Mouse (Mus musculus) midbrain, postnatal 0 days (tissue): ENCODE measurements around the gene Ppp2r3d. TPM values are rescaled to one million over a fixed set of nuclear protein-coding genes. Genes with fewer than 3 reads are reported as not detected.

ENCODE experiments used
- ATAC-seq: fragments of 200-750 bp; cut with Nextera tagmentation; 2 replicates; pipeline ENCODE4 v1.8.0; 2017; ENCODE audit warnings: moderate number of reproducible peaks, mild to moderate bottlenecking, moderate TSS enrichment, moderate library complexity; ENCODE audit not compliant: low FRiP score
- DNase-seq: peaks from one replicate; pipeline ENCODE4 v3.0.0-alpha.2; 2015; ENCODE audit warnings: low spot score
- H3K27ac ChIP-seq: fragments of 300-500 bp; sonication (generic); 2 replicates; pipeline ENCODE4 v1.5.1; 2014; ENCODE audit warnings: low read depth, mild to moderate bottlenecking, low read length, mixed read lengths
- H3K27me3 ChIP-seq: fragments of 300-500 bp; sonication (generic); 2 replicates; pipeline ENCODE4 v1.6.1; 2014; ENCODE audit warnings: low read length, control low read depth, mixed read lengths; ENCODE audit not compliant: insufficient read depth
- H3K36me3 ChIP-seq: fragments of 300-500 bp; sonication (generic); 2 replicates; pipeline ENCODE4 v1.6.1; 2014; ENCODE audit warnings: low read length, control low read depth, mixed read lengths; ENCODE audit not compliant: insufficient read depth
- H3K4me1 ChIP-seq: fragments of 300-500 bp; sonication (generic); 2 replicates; pipeline ENCODE4 v1.6.1; 2014; ENCODE audit warnings: mild to moderate bottlenecking, control low read depth, antibody characterized with exemption, low read length, mixed read lengths; ENCODE audit not compliant: insufficient read depth
- H3K4me2 ChIP-seq: fragments of 300-500 bp; sonication (generic); 2 replicates; pipeline ENCODE4 v1.6.1; 2014; ENCODE audit warnings: low read depth, mild to moderate bottlenecking, low read length, mixed read lengths; ENCODE audit not compliant: poor library complexity, severe bottlenecking
- H3K4me3 ChIP-seq: fragments of 300-500 bp; sonication (generic); 2 replicates; pipeline ENCODE4 v1.5.1; 2014; ENCODE audit warnings: low read depth, mild to moderate bottlenecking, low read length, moderate library complexity
- H3K9ac ChIP-seq: fragments of 300-500 bp; sonication (generic); replicated peaks from 2 replicates; pipeline ENCODE4 v1.6.1; 2014; ENCODE audit warnings: mild to moderate bottlenecking, low read length, moderate library complexity, mixed read lengths; ENCODE audit not compliant: poor library complexity, severe bottlenecking
- H3K9me3 ChIP-seq: fragments of 300-500 bp; sonication (generic); 2 replicates; pipeline ENCODE4 v1.6.1; 2016; ENCODE audit warnings: low read length, control low read depth
- CTCF ChIP-seq: IDR thresholded peaks from 2 replicates; pipeline ENCODE4 v1.5.1; 2016; ENCODE audit warnings: antibody characterized with exemption, mild to moderate bottlenecking
- WGBS: fragments of 180-500 bp; shearing (Covaris S2); extraction: QIAGEN DNeasy Blood & Tissue Kit; methylation state at CpG from one replicate; pipeline ENCODE4 v1.1.7; 2014; 5-methylcytosine and 5-hydroxymethylcytosine counted together
- polyA plus RNA-seq: library from polyadenylated mRNA; unstranded; fragments of >200 nt; fragmentation: Nextera tagmentation; extraction: Ambion mirVana; gene quantifications from 2 replicates; pipeline ENCODE4 v1.2.1, GENCODE M21; 2015
- total RNA-seq: library from RNA; depleted of rRNA; stranded (reverse); fragments of >200 nt; gene quantifications from 2 replicates; pipeline ENCODE4 v1.2.3, GENCODE M21; 2014

Gene Ppp2r3d
- total and polyA plus RNA-seq, 2 experiments from 2014 or later, result 114 to 151 TPM

DNA sequence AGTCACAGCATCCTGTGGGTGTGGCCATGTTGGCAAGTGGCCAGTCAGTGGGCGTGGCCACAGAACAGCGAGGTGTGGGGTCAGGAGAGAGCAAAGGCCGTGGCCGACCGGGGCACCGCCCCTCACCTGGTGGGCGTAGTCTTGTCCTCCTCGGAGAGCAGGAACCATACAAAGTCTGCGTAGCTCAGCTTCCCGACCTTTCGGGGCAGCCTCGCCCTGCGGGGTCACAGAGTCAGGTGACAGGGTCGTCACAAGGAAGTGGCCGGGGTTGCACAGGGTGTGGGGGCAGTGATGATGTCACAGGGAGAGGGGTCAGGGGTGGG, 34.2 kb downstream of the Ppp2r3d start:
- Histone ChIP-seq H3K27me3 (no peaks in the 10 kb centered on the region), H3K9me3 (peaks cover 9% of the 10 kb centered on the region; the same call in 1 of the 2 replicates), H3K27ac (no peak overlapping the region), H3K4me1 (no peaks in the 10 kb centered on the region), H3K9ac (no peak overlapping the region), H3K36me3 (peaks cover 23% of the 10 kb centered on the region), H3K4me2 (no peak overlapping the region), H3K4me3 (no peak overlapping the region)
- TF ChIP-seq CTCF, result no peak
- WGBS, result 98% methylated on average over 15 of the region's 15 CpGs
- ATAC-seq, result 0 out of 2 replicates have a peak, but pooled peaks have one; percentile 15
- DNase-seq, result peak; percentile 6

DNA sequence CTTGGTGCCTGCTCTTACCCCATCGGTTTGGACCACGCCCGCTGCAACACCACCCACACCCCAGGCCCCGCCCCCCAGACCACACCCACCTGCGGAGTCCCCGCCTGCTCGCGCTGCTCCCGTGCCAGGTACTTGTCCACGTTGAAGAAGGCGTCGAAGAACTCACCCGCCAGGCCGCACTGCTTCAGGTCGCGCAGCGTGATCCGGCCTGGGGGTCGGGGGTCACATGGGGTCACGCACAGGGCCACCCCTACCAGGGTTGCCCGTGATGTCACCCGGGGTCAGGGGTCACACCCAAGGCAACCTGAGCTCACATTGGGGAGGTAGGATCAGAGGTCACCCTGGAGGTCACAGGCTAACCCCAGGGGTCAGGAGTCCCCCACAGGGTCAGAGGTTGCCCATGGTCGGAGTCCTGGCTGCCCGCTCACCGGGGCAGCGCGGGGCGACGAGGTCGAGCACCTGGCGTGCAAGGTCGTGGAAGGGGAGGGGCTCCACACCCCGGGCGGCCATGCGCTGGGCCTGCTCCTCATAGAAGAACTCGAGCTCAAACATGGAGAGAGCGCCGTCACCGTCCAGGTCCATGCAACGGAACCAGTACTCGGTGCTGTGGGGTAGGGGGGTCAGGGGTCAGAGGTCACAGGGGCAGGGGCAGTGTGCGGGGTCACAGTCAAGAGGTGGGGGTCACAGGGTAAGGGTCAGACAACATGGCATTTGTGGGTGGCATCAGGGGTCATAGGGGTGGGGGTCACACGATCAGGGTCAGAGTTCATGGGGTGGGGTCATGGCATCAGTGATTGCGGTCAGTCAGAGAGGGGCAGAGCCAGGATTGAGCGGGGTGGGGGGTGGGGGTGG, 34.8 kb downstream of the Ppp2r3d start:
- no peak overlapping the region for H3K9ac ChIP-seq
- no peaks in the 10 kb centered on the region for H3K27me3 ChIP-seq
- H3K4me2 ChIP-seq, result no peak overlapping the region
- DNase-seq (no peak), ATAC-seq (no peak)
- TF ChIP-seq CTCF, result no peak
- H3K27ac ChIP-seq, result no peak overlapping the region
- no peak overlapping the region for H3K4me3 ChIP-seq
- WGBS, result 99% methylated on average over 45 of the region's 45 CpGs
- H3K4me1 ChIP-seq, result no peaks in the 10 kb centered on the region
- peaks cover 9% of the 10 kb centered on the region; the same call in 1 of the 2 replicates for H3K9me3 ChIP-seq
- peaks cover 23% of the 10 kb centered on the region for H3K36me3 ChIP-seq

DNA sequence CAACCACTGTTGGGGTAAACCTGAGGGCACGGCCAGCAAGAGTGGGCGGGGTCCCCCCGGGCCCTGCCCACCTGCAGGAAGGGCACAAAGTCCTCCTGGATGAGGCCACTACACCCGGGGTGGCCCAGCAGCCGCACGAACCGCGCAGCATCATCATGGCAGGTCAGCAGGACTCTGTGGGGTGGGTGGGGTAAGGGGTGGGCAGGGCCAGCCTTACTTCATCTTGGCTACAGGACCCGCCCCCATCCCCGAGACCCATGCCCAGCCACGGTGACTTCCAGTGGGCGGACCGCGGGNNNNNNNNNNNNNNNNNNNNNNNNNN, 36.0 kb downstream of the Ppp2r3d start:
- Histone ChIP-seq H3K9ac (no peak overlapping the region), H3K4me1 (no peaks in the 10 kb centered on the region), H3K27me3 (no peaks in the 10 kb centered on the region), H3K4me2 (0 out of 2 replicates have a peak overlapping the region, but pooled peaks have one; percentile 18), H3K27ac (peak overlapping the region; percentile 32), H3K4me3 (no peak overlapping the region), H3K36me3 (peaks cover 23% of the 10 kb centered on the region), H3K9me3 (peaks cover 9% of the 10 kb centered on the region; the same call in 1 of the 2 replicates)
- DNase-seq (no peak), ATAC-seq (peak; percentile 60; the same call in 1 of the 2 replicates)
- WGBS, result 79% methylated on average over 12 of the region's 14 CpGs
- TF ChIP-seq CTCF, result no peak

DNA sequence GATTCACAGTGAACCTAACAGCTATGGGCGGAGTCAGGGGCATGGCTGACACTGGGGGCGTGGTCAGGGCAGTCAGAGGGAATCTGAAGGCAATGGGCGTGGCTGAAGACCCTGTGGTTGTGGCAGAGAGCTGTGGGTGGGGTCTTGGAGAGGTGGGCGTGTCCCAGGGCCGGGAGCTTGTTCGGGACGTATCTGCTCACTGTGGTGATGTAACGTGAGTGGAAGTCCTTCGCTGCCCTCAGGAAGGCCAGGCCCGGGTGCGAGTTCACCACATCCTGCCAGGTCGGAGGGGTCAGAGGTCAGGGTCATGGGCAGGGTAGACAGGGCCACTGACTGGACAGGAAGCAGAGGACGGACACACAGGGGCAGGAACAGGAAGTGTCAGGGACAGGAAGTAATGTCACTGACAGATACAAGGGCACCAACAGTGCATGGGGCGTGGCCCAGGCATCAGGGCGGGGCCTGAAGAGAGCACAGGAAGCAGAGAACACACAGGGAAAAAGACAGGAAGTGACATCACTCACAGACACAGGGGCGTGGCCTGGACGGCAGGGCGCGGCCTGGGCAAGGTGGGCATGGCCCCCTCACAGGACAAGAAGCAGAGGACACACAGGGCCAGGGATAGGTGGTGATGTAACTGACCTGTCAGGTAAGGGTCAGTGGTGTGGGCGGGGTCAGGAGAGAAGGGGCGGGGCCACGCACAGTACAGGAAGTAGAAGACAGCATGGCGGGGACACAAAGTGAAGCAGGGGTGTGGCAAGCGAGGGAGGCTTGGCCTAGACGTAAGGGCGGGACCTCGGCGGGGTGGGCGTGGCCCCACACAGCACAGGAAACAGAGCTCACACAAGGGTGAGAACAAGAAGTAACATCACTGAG, 36.6 kb downstream of the Ppp2r3d start:
- H3K4me1 ChIP-seq, result no peaks in the 10 kb centered on the region
- H3K4me3 ChIP-seq, result no peak overlapping the region
- no peaks in the 10 kb centered on the region for H3K27me3 ChIP-seq
- H3K4me2 ChIP-seq, result 0 out of 2 replicates have a peak overlapping the region, but pooled peaks have one; percentile 18
- H3K9me3 ChIP-seq, result peaks cover 9% of the 10 kb centered on the region; the same call in 1 of the 2 replicates
- DNase-seq (peak; percentile 1), ATAC-seq (peak; percentile 75)
- peaks cover 23% of the 10 kb centered on the region for H3K36me3 ChIP-seq
- no peak for TF ChIP-seq CTCF
- WGBS, result 95% methylated on average over 29 of the region's 29 CpGs
- peak overlapping the region; percentile 32 for H3K27ac ChIP-seq
- H3K9ac ChIP-seq, result no peak overlapping the region

DNA sequence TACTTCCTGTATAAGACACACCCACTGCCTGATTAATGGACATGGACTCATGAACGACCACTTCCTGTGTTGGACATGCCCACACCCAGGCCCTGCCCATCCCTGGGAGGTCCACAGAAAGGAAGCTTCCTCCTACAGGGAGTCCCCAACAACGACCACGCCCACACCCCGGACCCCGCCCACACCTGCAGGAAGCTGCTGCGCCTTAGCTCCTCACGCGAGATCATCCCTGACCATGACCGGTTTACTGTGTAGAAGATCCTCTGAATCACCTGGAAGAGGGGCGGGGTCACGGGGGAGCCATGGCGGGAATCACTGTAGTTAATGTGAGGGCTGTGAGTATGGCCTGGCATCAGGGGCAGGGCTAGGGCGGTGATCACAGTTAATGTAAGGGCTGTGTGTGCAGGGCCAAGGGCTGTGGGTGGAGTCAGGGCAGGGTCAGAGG, 37.3 kb downstream of the Ppp2r3d start:
- no peak overlapping the region for H3K9ac ChIP-seq
- no peak overlapping the region for H3K4me3 ChIP-seq
- H3K9me3 ChIP-seq, result peaks cover 9% of the 10 kb centered on the region; the same call in 1 of the 2 replicates
- H3K4me2 ChIP-seq, result no peak overlapping the region
- no peak overlapping the region for H3K27ac ChIP-seq
- no peaks in the 10 kb centered on the region for H3K4me1 ChIP-seq
- 97% methylated on average over 13 of the region's 13 CpGs for whole genome bisulfite sequencing
- peaks cover 23% of the 10 kb centered on the region for H3K36me3 ChIP-seq
- no peak for TF ChIP-seq CTCF
- ATAC-seq, result peak; percentile 51
- DNase-seq, result no peak
- H3K27me3 ChIP-seq, result no peaks in the 10 kb centered on the region
